Mouse (Mus musculus) left cerebral cortex, adult 18-20 months (tissue): Measurements from ENCODE around the gene Gm43738. TPM values are rescaled to one million over a fixed set of nuclear protein-coding genes. Genes with fewer than 3 reads are reported as not detected.

Experiments used
- DNase-seq, 2 experiments: peaks; one replicate each; pipeline ENCODE4 v3.0.0; 2021 to 2022; ENCODE audit warnings: low spot score in 2 of 2, mixed read lengths in 1 of 2
- total RNA-seq, 2 experiments: library from RNA; stranded (reverse); gene quantifications; 2 replicates each; pipeline ENCODE4 v1.2.3; 2021

Gm43738 gene
- total RNA-seq, 2 experiments from 2014 or later: not detected

GRCm38 (mm10) chr3:89058361-89058760, 42.5 kb downstream of the Gm43738 start:
- peak; percentile 21 to 28 for DNase-seq

- DNase-seq: no peak
These were observed 57.5 kb downstream of the Gm43738 start for GRCm38 (mm10) chr3:89043359-89043758.

Other genes with a start within 250 kb of the Gm43738 start
- gene Msto1, start 187.1 kb downstream of the Gm43738 start, total RNA-seq: 10 to 100 TPM; 20.6 to 22.5 TPM
- 10 to 100 TPM; 90.9 to 92.2 TPM for gene Ash1l, start 150.5 kb downstream of the Gm43738 start, total RNA-seq
- gene Dap3, start 149.9 kb downstream of the Gm43738 start, total RNA-seq: 100 to 1,000 TPM in 1 of 2 experiments, 10 to 100 TPM in 1; 98.4 to 105 TPM
- gene Rusc1, start 7.8 kb downstream of the Gm43738 start, total RNA-seq: 100 to 1,000 TPM; 186 to 198 TPM
- 100 to 1,000 TPM; 110 to 111 TPM for gene Fdps, start 860 bp upstream of the Gm43738 start, total RNA-seq
- not detected for gene Pklr, start 35.0 kb upstream of the Gm43738 start, total RNA-seq
- gene Hcn3, start 59.1 kb upstream of the Gm43738 start, total RNA-seq: 10 to 100 TPM; 14.4 to 21.9 TPM
- gene Clk2, start 63.7 kb upstream of the Gm43738 start, total RNA-seq: 10 to 100 TPM; 40.9 to 45.0 TPM
- gene Scamp3, start 76.4 kb upstream of the Gm43738 start, total RNA-seq: 10 to 100 TPM; 63.2 to 63.7 TPM
- gene Fam189b, start 82.0 kb upstream of the Gm43738 start, total RNA-seq: 10 to 100 TPM; 48.1 to 58.5 TPM
- 10 to 100 TPM; 61.5 to 64.9 TPM for gene Gba, start 101.8 kb upstream of the Gm43738 start, total RNA-seq
- gene Thbs3, start 114.1 kb upstream of the Gm43738 start, total RNA-seq: 10 to 100 TPM; 16.0 to 19.4 TPM
- 10 to 100 TPM; 83.2 to 97.1 TPM for gene Mtx1, start 126.0 kb upstream of the Gm43738 start, total RNA-seq
- under 1 TPM; 0.45 to 0.63 TPM for gene Muc1, start 128.0 kb upstream of the Gm43738 start, total RNA-seq
- gene Krtcap2, start 144.9 kb upstream of the Gm43738 start, total RNA-seq: 10 to 100 TPM; 66.0 to 67.7 TPM
- 10 to 100 TPM; 76.1 to 77.1 TPM for gene Trim46, start 145.2 kb upstream of the Gm43738 start, total RNA-seq
- 10 to 100 TPM; 56.5 to 56.6 TPM for gene Dpm3, start 158.3 kb upstream of the Gm43738 start, total RNA-seq
- gene Slc50a1, start 169.5 kb upstream of the Gm43738 start, total RNA-seq: 10 to 100 TPM; 35.2 to 35.8 TPM
- gene Efna1, start 180.0 kb upstream of the Gm43738 start, total RNA-seq: 1 to 10 TPM; 5.9 to 8.3 TPM
- gene Efna3, start 221.9 kb upstream of the Gm43738 start, total RNA-seq: 10 to 100 TPM; 58.3 to 60.8 TPM
- under 1 TPM in 1 of 2 experiments, not detected in 1; 0.28 TPM for gene Efna4, start 236.9 kb upstream of the Gm43738 start, total RNA-seq
- gene Adam15, start 248.9 kb upstream of the Gm43738 start, total RNA-seq: 100 to 1,000 TPM in 1 of 2 experiments, 10 to 100 TPM in 1; 99.8 to 102 TPM